Mouse (Mus musculus) G1E (cell line): ENCODE data around the gene Stx17.

Experiments used
- CTCF ChIP-seq: IDR thresholded peaks from 2 replicates; pipeline ENCODE4 v1.5.1; 2012; ENCODE audit warnings: low read depth, low read length, inconsistent platforms, mixed read lengths
- GATA1 ChIP-seq: IDR thresholded peaks from 2 replicates; pipeline ENCODE4 v1.6.1; 2012; ENCODE audit warnings: borderline replicate concordance, low read length, inconsistent platforms, mixed read lengths

DNA sequence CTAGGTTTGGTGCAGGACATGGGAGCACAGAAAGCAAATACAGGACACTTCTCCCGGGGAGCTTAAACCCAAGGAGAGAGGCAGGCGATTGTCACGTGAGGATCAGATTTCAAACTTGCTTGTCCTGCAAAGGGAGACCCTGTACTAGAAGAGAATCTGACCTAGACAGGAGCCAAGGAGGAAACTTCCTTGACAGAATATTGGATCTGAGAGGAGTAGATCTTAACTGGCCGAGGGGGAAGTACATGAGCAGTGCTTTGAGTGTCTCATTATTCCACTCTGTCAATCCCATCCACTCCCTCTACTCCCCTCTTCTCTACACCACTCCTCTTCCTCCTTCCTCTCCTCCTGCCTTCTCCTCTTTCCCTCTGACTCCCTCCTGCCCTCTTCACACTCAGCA lies 46.5 kb upstream of the Stx17 start:
- no peak for TF ChIP-seq GATA1
- no peak for TF ChIP-seq CTCF
